Mouse (Mus musculus): Measurements from ENCODE around the gene Tmod2. TPM values are rescaled to one million over a fixed set of nuclear protein-coding genes. Genes with fewer than 3 reads are reported as not detected.

The Tmod2 gene
- polyA plus RNA-seq, 1 experiment from 2014 or later = 348 TPM

- Histone ChIP-seq H3K4me2 (ENCODE audit: low read length) (no peak overlapping the region), H3K4me3 (ENCODE audit: low read depth, low read length) (no peak overlapping the region), H3K36me3 (ENCODE audit: control insufficient read depth, insufficient read depth, low read length) (no peaks in the 10 kb centered on the region), H3K27me3 (ENCODE audit: control insufficient read depth, insufficient read depth, low read depth, low read length) (no peaks in the 10 kb centered on the region), H3K9ac (ENCODE audit: low read depth, low read length) (no peak overlapping the region), H3K27ac (ENCODE audit: low read length) (no peak overlapping the region), H3K4me1 (ENCODE audit: control insufficient read depth, insufficient read depth, low read length) (no peaks in the 10 kb centered on the region), H3K9me3 (replicated peaks; ENCODE audit: control insufficient read depth, low read length, poor library complexity, severe bottlenecking) (no peaks in the 10 kb centered on the region)
- ATAC-seq = no peak
- WGBS = 71% methylated on average over 3 of the region's 3 CpGs
These were observed 5.4 kb upstream of the Tmod2 start for GRCm38 (mm10) chr9:75616560-75616959.

GRCm38 (mm10) chr9:75609965-75610364 is 1.2 kb downstream of the Tmod2 start:
- Histone ChIP-seq H3K9ac (ENCODE audit: low read depth, low read length) (peak overlapping the region; percentile 92), H3K9me3 (replicated peaks; ENCODE audit: control insufficient read depth, low read length, poor library complexity, severe bottlenecking) (no peaks in the 10 kb centered on the region), H3K4me1 (ENCODE audit: control insufficient read depth, insufficient read depth, low read length) (peaks cover 15% of the 10 kb centered on the region), H3K4me3 (ENCODE audit: low read depth, low read length) (peak overlapping the region; percentile 94), H3K27me3 (ENCODE audit: control insufficient read depth, insufficient read depth, low read depth, low read length) (no peaks in the 10 kb centered on the region), H3K36me3 (ENCODE audit: control insufficient read depth, insufficient read depth, low read length) (peaks cover 1% of the 10 kb centered on the region; the same call in 1 of the 2 replicates), H3K4me2 (ENCODE audit: low read length) (peak overlapping the region; percentile 60), H3K27ac (ENCODE audit: low read length) (peak overlapping the region; percentile 88)
- 3% methylated on average over 16 of the region's 16 CpGs for WGBS
- no peak for ATAC-seq

GRCm38 (mm10) chr9:75609505-75609904 is 1.6 kb downstream of the Tmod2 start:
- Histone ChIP-seq H3K4me1 (ENCODE audit: control insufficient read depth, insufficient read depth, low read length) (peaks cover 15% of the 10 kb centered on the region), H3K27me3 (ENCODE audit: control insufficient read depth, insufficient read depth, low read depth, low read length) (no peaks in the 10 kb centered on the region), H3K27ac (ENCODE audit: low read length) (peak overlapping the region; percentile 88), H3K4me3 (ENCODE audit: low read depth, low read length) (peak overlapping the region; percentile 94), H3K9me3 (replicated peaks; ENCODE audit: control insufficient read depth, low read length, poor library complexity, severe bottlenecking) (peaks cover 3% of the 10 kb centered on the region; the same call in 1 of the 2 replicates), H3K4me2 (ENCODE audit: low read length) (peak overlapping the region; percentile 60), H3K36me3 (ENCODE audit: control insufficient read depth, insufficient read depth, low read length) (peaks cover 6% of the 10 kb centered on the region), H3K9ac (ENCODE audit: low read depth, low read length) (peak overlapping the region; percentile 92)
- 14% methylated on average over 1 of the region's 1 CpGs for WGBS
- ATAC-seq = peak; percentile 25; the same call in 1 of the 2 replicates

GRCm38 (mm10) chr9:75607496-75607895 is 3.6 kb downstream of the Tmod2 start:
- no peak overlapping the region for H3K4me2 ChIP-seq (ENCODE audit: low read length)
- no peaks in the 10 kb centered on the region for H3K27me3 ChIP-seq (ENCODE audit: control insufficient read depth, insufficient read depth, low read depth, low read length)
- no peak overlapping the region for H3K27ac ChIP-seq (ENCODE audit: low read length)
- H3K4me3 ChIP-seq (ENCODE audit: low read depth, low read length) = no peak overlapping the region
- no peak for ATAC-seq
- H3K9ac ChIP-seq (ENCODE audit: low read depth, low read length) = no peak overlapping the region
- H3K4me1 ChIP-seq (ENCODE audit: control insufficient read depth, insufficient read depth, low read length) = peaks cover 15% of the 10 kb centered on the region
- H3K36me3 ChIP-seq (ENCODE audit: control insufficient read depth, insufficient read depth, low read length) = peaks cover 9% of the 10 kb centered on the region
- 95% methylated on average over 4 of the region's 4 CpGs for WGBS
- H3K9me3 ChIP-seq (replicated peaks; ENCODE audit: control insufficient read depth, low read length, poor library complexity, severe bottlenecking) = peaks cover 4% of the 10 kb centered on the region; the same call in 1 of the 2 replicates

- 71% methylated on average over 12 of the region's 12 CpGs for WGBS
- H3K9me3 ChIP-seq (replicated peaks; ENCODE audit: control insufficient read depth, low read length, poor library complexity, severe bottlenecking) = peaks cover 4% of the 10 kb centered on the region; the same call in 1 of the 2 replicates
- no peak for ATAC-seq
- H3K4me2 ChIP-seq (ENCODE audit: low read length) = no peak overlapping the region
- H3K36me3 ChIP-seq (ENCODE audit: control insufficient read depth, insufficient read depth, low read length) = peaks cover 12% of the 10 kb centered on the region
- H3K4me1 ChIP-seq (ENCODE audit: control insufficient read depth, insufficient read depth, low read length) = peaks cover 8% of the 10 kb centered on the region
- H3K4me3 ChIP-seq (ENCODE audit: low read depth, low read length) = no peak overlapping the region
- no peak overlapping the region for H3K27ac ChIP-seq (ENCODE audit: low read length)
- no peaks in the 10 kb centered on the region for H3K27me3 ChIP-seq (ENCODE audit: control insufficient read depth, insufficient read depth, low read depth, low read length)
- H3K9ac ChIP-seq (ENCODE audit: low read depth, low read length) = no peak overlapping the region
These were observed 9.6 kb downstream of the Tmod2 start for GRCm38 (mm10) chr9:75601510-75601909.

GRCm38 (mm10) chr9:75600166-75600934 is 10.8 kb downstream of the Tmod2 start:
- Histone ChIP-seq H3K27me3 (ENCODE audit: control insufficient read depth, insufficient read depth, low read depth, low read length) (no peaks in the 10 kb centered on the region), H3K9me3 (replicated peaks; ENCODE audit: control insufficient read depth, low read length, poor library complexity, severe bottlenecking) (peaks cover 4% of the 10 kb centered on the region; the same call in 1 of the 2 replicates), H3K36me3 (ENCODE audit: control insufficient read depth, insufficient read depth, low read length) (peaks cover 17% of the 10 kb centered on the region), H3K4me3 (ENCODE audit: low read depth, low read length) (no peak overlapping the region), H3K9ac (ENCODE audit: low read depth, low read length) (no peak overlapping the region), H3K4me2 (ENCODE audit: low read length) (no peak overlapping the region), H3K27ac (ENCODE audit: low read length) (peak overlapping the region; percentile 39), H3K4me1 (ENCODE audit: control insufficient read depth, insufficient read depth, low read length) (peaks cover 8% of the 10 kb centered on the region)
- no peak for ATAC-seq
- 73% methylated on average over 7 of the region's 7 CpGs for WGBS

- no peak overlapping the region for H3K4me2 ChIP-seq (ENCODE audit: low read length)
- H3K9ac ChIP-seq (ENCODE audit: low read depth, low read length) = no peak overlapping the region
- H3K4me3 ChIP-seq (ENCODE audit: low read depth, low read length) = no peak overlapping the region
- peak; percentile 89 for ATAC-seq
- peaks cover 8% of the 10 kb centered on the region for H3K4me1 ChIP-seq (ENCODE audit: control insufficient read depth, insufficient read depth, low read length)
- H3K27me3 ChIP-seq (ENCODE audit: control insufficient read depth, insufficient read depth, low read depth, low read length) = no peaks in the 10 kb centered on the region
- peak overlapping the region; percentile 39 for H3K27ac ChIP-seq (ENCODE audit: low read length)
- peaks cover 19% of the 10 kb centered on the region for H3K36me3 ChIP-seq (ENCODE audit: control insufficient read depth, insufficient read depth, low read length)
- 33% methylated on average over 5 of the region's 5 CpGs for WGBS
- no peaks in the 10 kb centered on the region for H3K9me3 ChIP-seq (replicated peaks; ENCODE audit: control insufficient read depth, low read length, poor library complexity, severe bottlenecking)
These were observed 11.8 kb downstream of the Tmod2 start for GRCm38 (mm10) chr9:75599191-75599841.

- no peaks in the 10 kb centered on the region for H3K9me3 ChIP-seq (replicated peaks; ENCODE audit: control insufficient read depth, low read length, poor library complexity, severe bottlenecking)
- no peak overlapping the region for H3K9ac ChIP-seq (ENCODE audit: low read depth, low read length)
- H3K27ac ChIP-seq (ENCODE audit: low read length) = no peak overlapping the region
- H3K4me2 ChIP-seq (ENCODE audit: low read length) = no peak overlapping the region
- no peak for ATAC-seq
- H3K4me1 ChIP-seq (ENCODE audit: control insufficient read depth, insufficient read depth, low read length) = peaks cover 18% of the 10 kb centered on the region
- H3K4me3 ChIP-seq (ENCODE audit: low read depth, low read length) = no peak overlapping the region
- peaks cover 26% of the 10 kb centered on the region for H3K36me3 ChIP-seq (ENCODE audit: control insufficient read depth, insufficient read depth, low read length)
- 70% methylated on average over 4 of the region's 4 CpGs for WGBS
- H3K27me3 ChIP-seq (ENCODE audit: control insufficient read depth, insufficient read depth, low read depth, low read length) = no peaks in the 10 kb centered on the region
These were observed 13.5 kb downstream of the Tmod2 start for GRCm38 (mm10) chr9:75597596-75597995.

- Histone ChIP-seq H3K27me3 (ENCODE audit: control insufficient read depth, insufficient read depth, low read depth, low read length) (no peaks in the 10 kb centered on the region), H3K36me3 (ENCODE audit: control insufficient read depth, insufficient read depth, low read length) (peaks cover 32% of the 10 kb centered on the region), H3K27ac (ENCODE audit: low read length) (no peak overlapping the region), H3K9ac (ENCODE audit: low read depth, low read length) (no peak overlapping the region), H3K4me1 (ENCODE audit: control insufficient read depth, insufficient read depth, low read length) (peaks cover 18% of the 10 kb centered on the region), H3K4me3 (ENCODE audit: low read depth, low read length) (no peak overlapping the region), H3K4me2 (ENCODE audit: low read length) (no peak overlapping the region), H3K9me3 (replicated peaks; ENCODE audit: control insufficient read depth, low read length, poor library complexity, severe bottlenecking) (no peaks in the 10 kb centered on the region)
- ATAC-seq = no peak
- 93% methylated on average over 13 of the region's 13 CpGs for WGBS
These were observed 14.1 kb downstream of the Tmod2 start for GRCm38 (mm10) chr9:75597036-75597435.
